Mouse (Mus musculus): Measurements from ENCODE around the gene H6pd. TPM values are rescaled to one million over a fixed set of nuclear protein-coding genes. Genes with fewer than 3 reads are reported as not detected.

H6pd gene
- polyA plus RNA-seq, 1 experiment from 2014 or later = 3.1 TPM

DNA sequence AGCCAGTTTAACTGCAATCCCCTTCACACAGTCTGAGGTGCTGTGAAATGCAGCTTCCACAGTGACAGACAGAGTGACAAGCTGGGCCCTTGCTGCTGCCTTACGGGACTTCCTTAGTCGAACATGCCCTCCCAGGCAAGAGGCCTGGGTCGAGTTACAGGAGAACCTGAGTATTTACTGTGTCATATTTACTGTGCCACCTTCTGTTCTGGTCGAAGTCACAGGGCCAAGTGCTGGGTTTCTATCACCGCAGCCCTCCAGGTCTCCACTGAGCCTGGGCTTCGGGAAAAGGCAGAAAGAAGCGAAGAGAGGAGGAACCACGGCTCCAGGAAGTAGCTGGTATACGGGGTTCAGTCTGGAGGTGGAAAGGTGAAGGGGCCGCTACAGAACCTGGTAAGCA lies 10.8 kb downstream of the H6pd start:
- no peaks in the 10 kb centered on the region for H3K36me3 ChIP-seq (ENCODE audit: control insufficient read depth, insufficient read depth, low read length)
- H3K9me3 ChIP-seq (replicated peaks; ENCODE audit: control insufficient read depth, low read length, poor library complexity, severe bottlenecking) = no peaks in the 10 kb centered on the region
- ATAC-seq = no peak
- H3K4me1 ChIP-seq (ENCODE audit: control insufficient read depth, insufficient read depth, low read length) = no peaks in the 10 kb centered on the region
- WGBS = 85% methylated on average over 10 of the region's 10 CpGs
- H3K9ac ChIP-seq (ENCODE audit: low read depth, low read length) = no peak overlapping the region
- H3K4me2 ChIP-seq (ENCODE audit: low read length) = no peak overlapping the region
- no peak overlapping the region for H3K4me3 ChIP-seq (ENCODE audit: low read depth, low read length)
- no peaks in the 10 kb centered on the region for H3K27me3 ChIP-seq (ENCODE audit: control insufficient read depth, insufficient read depth, low read depth, low read length)
- H3K27ac ChIP-seq (ENCODE audit: low read length) = no peak overlapping the region

DNA sequence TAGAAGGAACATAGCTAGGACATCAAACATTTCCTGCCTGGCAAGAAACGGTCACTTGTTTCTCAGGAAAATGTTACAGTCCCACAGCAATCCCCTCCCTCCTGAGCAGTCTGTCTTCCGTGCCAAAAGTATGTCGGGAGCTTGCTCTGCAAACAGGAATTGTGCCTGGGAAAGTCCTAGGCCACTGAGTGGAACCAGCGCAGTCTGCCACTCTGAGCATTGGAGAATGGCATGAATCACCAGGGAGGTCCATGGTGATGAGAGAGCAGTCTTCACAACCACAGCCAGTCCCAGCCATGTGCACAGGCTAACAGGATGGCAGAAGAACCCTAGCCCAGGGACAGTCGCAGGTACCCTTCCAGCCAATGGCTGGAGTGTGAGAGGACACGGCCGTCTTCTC lies 12.4 kb downstream of the H6pd start:
- no peak overlapping the region for H3K27ac ChIP-seq (ENCODE audit: low read length)
- 72% methylated on average over 7 of the region's 7 CpGs for WGBS
- H3K9ac ChIP-seq (ENCODE audit: low read depth, low read length) = no peak overlapping the region
- H3K4me3 ChIP-seq (ENCODE audit: low read depth, low read length) = no peak overlapping the region
- H3K4me1 ChIP-seq (ENCODE audit: control insufficient read depth, insufficient read depth, low read length) = no peaks in the 10 kb centered on the region
- H3K9me3 ChIP-seq (replicated peaks; ENCODE audit: control insufficient read depth, low read length, poor library complexity, severe bottlenecking) = no peaks in the 10 kb centered on the region
- no peak for ATAC-seq
- no peak overlapping the region for H3K4me2 ChIP-seq (ENCODE audit: low read length)
- H3K27me3 ChIP-seq (ENCODE audit: control insufficient read depth, insufficient read depth, low read depth, low read length) = no peaks in the 10 kb centered on the region
- no peaks in the 10 kb centered on the region for H3K36me3 ChIP-seq (ENCODE audit: control insufficient read depth, insufficient read depth, low read length)

- H3K4me3 ChIP-seq (ENCODE audit: low read depth, low read length) = no peak overlapping the region
- no peaks in the 10 kb centered on the region for H3K27me3 ChIP-seq (ENCODE audit: control insufficient read depth, insufficient read depth, low read depth, low read length)
- no peak for ATAC-seq
- no peak overlapping the region for H3K9ac ChIP-seq (ENCODE audit: low read depth, low read length)
- WGBS = 92% methylated on average over 7 of the region's 7 CpGs
- no peaks in the 10 kb centered on the region for H3K4me1 ChIP-seq (ENCODE audit: control insufficient read depth, insufficient read depth, low read length)
- no peak overlapping the region for H3K4me2 ChIP-seq (ENCODE audit: low read length)
- no peaks in the 10 kb centered on the region for H3K36me3 ChIP-seq (ENCODE audit: control insufficient read depth, insufficient read depth, low read length)
- H3K9me3 ChIP-seq (replicated peaks; ENCODE audit: control insufficient read depth, low read length, poor library complexity, severe bottlenecking) = no peaks in the 10 kb centered on the region
- no peak overlapping the region for H3K27ac ChIP-seq (ENCODE audit: low read length)
These were observed 12.9 kb downstream of the H6pd start for GRCm38 (mm10) chr4:149995911-149996310.

GRCm38 (mm10) chr4:149994218-149994617 lies 14.6 kb downstream of the H6pd start:
- H3K9me3 ChIP-seq (replicated peaks; ENCODE audit: control insufficient read depth, low read length, poor library complexity, severe bottlenecking) = no peaks in the 10 kb centered on the region
- 88% methylated on average over 10 of the region's 10 CpGs for WGBS
- ATAC-seq = no peak
- no peak overlapping the region for H3K27ac ChIP-seq (ENCODE audit: low read length)
- no peak overlapping the region for H3K4me3 ChIP-seq (ENCODE audit: low read depth, low read length)
- H3K4me2 ChIP-seq (ENCODE audit: low read length) = no peak overlapping the region
- H3K9ac ChIP-seq (ENCODE audit: low read depth, low read length) = no peak overlapping the region
- no peaks in the 10 kb centered on the region for H3K36me3 ChIP-seq (ENCODE audit: control insufficient read depth, insufficient read depth, low read length)
- no peaks in the 10 kb centered on the region for H3K27me3 ChIP-seq (ENCODE audit: control insufficient read depth, insufficient read depth, low read depth, low read length)
- H3K4me1 ChIP-seq (ENCODE audit: control insufficient read depth, insufficient read depth, low read length) = peaks cover 6% of the 10 kb centered on the region

DNA sequence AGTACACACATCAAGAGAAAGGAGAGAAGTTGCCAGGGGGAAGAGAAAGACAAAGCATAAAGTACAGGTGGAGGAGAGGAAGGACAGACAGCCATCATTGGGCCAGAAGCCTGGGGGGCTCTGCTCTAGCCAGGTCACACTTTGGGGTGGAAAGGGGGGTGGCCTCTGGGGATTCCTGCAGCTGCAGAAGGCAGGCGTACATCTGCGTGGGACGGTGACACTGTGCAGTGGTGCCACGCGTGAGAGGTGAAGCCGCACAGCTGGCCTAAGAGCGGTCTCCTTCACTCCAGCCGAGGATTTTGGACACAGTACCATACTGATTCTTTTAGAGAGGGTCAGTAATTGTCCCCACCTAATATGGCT lies 16.2 kb downstream of the H6pd start:
- ATAC-seq = no peak
- H3K27me3 ChIP-seq (ENCODE audit: control insufficient read depth, insufficient read depth, low read depth, low read length) = no peaks in the 10 kb centered on the region
- H3K9me3 ChIP-seq (replicated peaks; ENCODE audit: control insufficient read depth, low read length, poor library complexity, severe bottlenecking) = no peaks in the 10 kb centered on the region
- 92% methylated on average over 8 of the region's 8 CpGs for WGBS
- peaks cover 17% of the 10 kb centered on the region for H3K4me1 ChIP-seq (ENCODE audit: control insufficient read depth, insufficient read depth, low read length)
- no peak overlapping the region for H3K27ac ChIP-seq (ENCODE audit: low read length)
- no peak overlapping the region for H3K9ac ChIP-seq (ENCODE audit: low read depth, low read length)
- no peak overlapping the region for H3K4me3 ChIP-seq (ENCODE audit: low read depth, low read length)
- no peak overlapping the region for H3K4me2 ChIP-seq (ENCODE audit: low read length)
- no peaks in the 10 kb centered on the region for H3K36me3 ChIP-seq (ENCODE audit: control insufficient read depth, insufficient read depth, low read length)

DNA sequence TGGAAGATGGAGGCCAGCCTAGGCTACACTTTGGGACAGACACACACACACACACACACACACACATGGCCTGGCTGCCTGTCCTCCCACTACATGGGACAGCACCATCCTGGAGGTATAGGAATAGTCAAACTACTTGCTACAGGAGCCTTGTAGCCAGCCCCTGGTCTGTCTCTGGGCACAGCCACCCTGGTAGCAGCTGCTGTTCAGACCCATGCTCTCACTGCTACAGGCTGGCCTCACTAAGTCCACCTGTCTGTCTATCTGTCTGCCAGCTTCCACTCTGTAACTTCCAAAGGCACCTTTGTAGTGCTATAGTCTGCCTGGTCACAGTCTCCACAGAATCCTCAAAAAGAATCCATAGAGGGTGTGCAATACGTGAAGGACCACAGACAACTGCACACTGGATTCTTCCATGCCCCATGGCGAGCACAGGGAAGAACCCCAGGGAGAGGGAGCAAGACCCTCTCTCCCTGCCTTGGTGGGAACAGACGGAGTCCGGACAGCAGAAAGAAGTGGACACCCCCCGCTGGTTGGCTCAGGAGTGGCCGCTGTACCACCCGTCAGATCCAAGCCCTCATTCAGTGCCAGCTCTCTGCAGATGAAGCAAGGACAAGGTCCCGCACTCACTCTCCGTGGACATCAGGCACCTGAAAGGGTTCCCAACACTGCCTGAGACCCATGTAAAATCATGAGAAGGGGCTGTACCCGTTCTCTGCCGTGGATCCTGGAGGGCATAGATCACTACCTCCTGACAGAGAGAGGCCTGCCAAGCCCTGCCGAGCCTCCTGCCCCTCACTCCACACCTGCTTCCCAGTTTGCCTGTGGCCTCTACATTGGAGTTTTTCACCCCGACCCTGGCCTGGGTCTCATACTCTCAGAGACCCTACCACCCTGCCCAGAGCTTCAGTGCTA lies 16.8 kb downstream of the H6pd start:
- ATAC-seq = no peak
- Histone ChIP-seq H3K4me2 (ENCODE audit: low read length) (no peak overlapping the region), H3K36me3 (ENCODE audit: control insufficient read depth, insufficient read depth, low read length) (no peaks in the 10 kb centered on the region), H3K27ac (ENCODE audit: low read length) (no peak overlapping the region), H3K4me3 (ENCODE audit: low read depth, low read length) (no peak overlapping the region), H3K27me3 (ENCODE audit: control insufficient read depth, insufficient read depth, low read depth, low read length) (no peaks in the 10 kb centered on the region), H3K9ac (ENCODE audit: low read depth, low read length) (no peak overlapping the region), H3K9me3 (replicated peaks; ENCODE audit: control insufficient read depth, low read length, poor library complexity, severe bottlenecking) (no peaks in the 10 kb centered on the region), H3K4me1 (ENCODE audit: control insufficient read depth, insufficient read depth, low read length) (peaks cover 17% of the 10 kb centered on the region)
- 77% methylated on average over 12 of the region's 13 CpGs for WGBS

- Histone ChIP-seq H3K9ac (ENCODE audit: low read depth, low read length) (no peak overlapping the region), H3K4me2 (ENCODE audit: low read length) (no peak overlapping the region), H3K27me3 (ENCODE audit: control insufficient read depth, insufficient read depth, low read depth, low read length) (no peaks in the 10 kb centered on the region), H3K4me3 (ENCODE audit: low read depth, low read length) (no peak overlapping the region), H3K36me3 (ENCODE audit: control insufficient read depth, insufficient read depth, low read length) (no peaks in the 10 kb centered on the region), H3K9me3 (replicated peaks; ENCODE audit: control insufficient read depth, low read length, poor library complexity, severe bottlenecking) (no peaks in the 10 kb centered on the region), H3K4me1 (ENCODE audit: control insufficient read depth, insufficient read depth, low read length) (peaks cover 17% of the 10 kb centered on the region), H3K27ac (ENCODE audit: low read length) (no peak overlapping the region)
- ATAC-seq = no peak
- 35% methylated on average over 9 of the region's 9 CpGs for WGBS
These were observed 17.7 kb downstream of the H6pd start for GRCm38 (mm10) chr4:149990954-149991633.

DNA sequence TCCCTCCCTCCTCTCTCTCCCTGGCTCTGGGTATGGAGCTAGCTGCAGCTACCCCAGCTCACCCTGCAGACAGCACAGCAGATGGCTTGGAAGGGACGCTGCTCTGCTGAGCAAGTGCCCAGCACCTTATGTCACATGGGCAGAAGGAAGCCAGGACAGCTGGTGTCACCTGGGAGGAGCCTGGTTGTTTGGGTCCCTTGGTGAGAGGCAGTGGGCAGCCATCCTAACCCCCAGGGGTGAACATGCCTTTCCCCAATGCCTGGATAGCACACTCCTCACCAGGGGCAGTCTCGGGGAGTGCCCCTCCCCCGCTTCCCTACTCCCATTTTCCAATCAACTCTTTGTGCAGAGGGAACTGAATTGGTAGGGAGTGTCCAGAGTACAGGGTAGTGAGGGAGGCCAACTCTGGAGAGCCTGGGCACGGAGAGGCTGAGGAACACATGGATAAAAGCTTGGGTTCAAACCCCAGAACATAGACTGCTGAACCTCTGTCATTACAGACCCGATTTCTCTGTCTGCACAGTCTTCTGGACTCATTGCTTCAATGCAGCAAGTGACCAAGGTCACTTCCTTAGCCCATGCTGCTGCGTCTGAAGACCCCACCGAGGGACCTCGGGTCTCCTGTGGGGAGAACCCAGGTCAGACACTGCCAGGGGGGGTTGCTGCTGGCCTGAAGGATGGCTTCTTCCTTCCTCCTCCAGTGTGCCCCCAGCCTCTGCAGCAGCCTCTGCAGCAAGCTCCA lies 18.4 kb downstream of the H6pd start:
- no peaks in the 10 kb centered on the region for H3K27me3 ChIP-seq (ENCODE audit: control insufficient read depth, insufficient read depth, low read depth, low read length)
- no peak overlapping the region for H3K27ac ChIP-seq (ENCODE audit: low read length)
- H3K4me2 ChIP-seq (ENCODE audit: low read length) = no peak overlapping the region
- H3K9ac ChIP-seq (ENCODE audit: low read depth, low read length) = no peak overlapping the region
- WGBS = 15% methylated on average over 8 of the region's 8 CpGs
- ATAC-seq = no peak
- peaks cover 17% of the 10 kb centered on the region for H3K4me1 ChIP-seq (ENCODE audit: control insufficient read depth, insufficient read depth, low read length)
- no peaks in the 10 kb centered on the region for H3K36me3 ChIP-seq (ENCODE audit: control insufficient read depth, insufficient read depth, low read length)
- no peaks in the 10 kb centered on the region for H3K9me3 ChIP-seq (replicated peaks; ENCODE audit: control insufficient read depth, low read length, poor library complexity, severe bottlenecking)
- no peak overlapping the region for H3K4me3 ChIP-seq (ENCODE audit: low read depth, low read length)
